Mouse (Mus musculus) erythroblast, embryonic 14.5 days (primary cell): ENCODE data around the gene Skil. TPM values are rescaled to one million over a fixed set of nuclear protein-coding genes. Genes with fewer than 3 reads are reported as not detected.

ENCODE experiments used
- H3K27me3 ChIP-seq: 2 replicates; pipeline ENCODE4 v1.6.1; 2012; ENCODE audit warnings: inconsistent platforms; ENCODE audit not compliant: control insufficient read depth
- H3K36me3 ChIP-seq: 2 replicates; pipeline ENCODE4 v1.6.1; 2012; ENCODE audit warnings: mild to moderate bottlenecking, inconsistent platforms; ENCODE audit not compliant: control insufficient read depth
- H3K4me1 ChIP-seq: 2 replicates; pipeline ENCODE4 v1.6.1; 2012; ENCODE audit warnings: inconsistent platforms; ENCODE audit not compliant: control insufficient read depth
- H3K4me3 ChIP-seq: replicated peaks from 2 replicates; pipeline ENCODE3; 2012; ENCODE audit warnings: moderate library complexity, mild to moderate bottlenecking, inconsistent platforms
- H3K9me3 ChIP-seq: 2 replicates; pipeline ENCODE4 v1.6.1; 2012; ENCODE audit warnings: low read length, inconsistent platforms, mixed read lengths; ENCODE audit not compliant: control insufficient read depth
- GATA1 ChIP-seq: IDR thresholded peaks from 2 replicates; pipeline ENCODE4 v1.6.1; 2012; ENCODE audit warnings: low read length, inconsistent platforms, mixed read lengths
- TAL1 ChIP-seq: IDR thresholded peaks from 3 replicates; pipeline ENCODE4 v1.6.1; 2012; ENCODE audit warnings: low read length, inconsistent platforms, mixed read lengths
- polyA plus RNA-seq: library from polyadenylated mRNA; stranded (reverse); fragments of >175 nt; gene quantifications from 2 replicates; pipeline ENCODE4 v1.2.3, GENCODE M21; 2012

The Skil gene
- polyA plus RNA-seq, 1 experiment: 0.19 TPM

GRCm38 (mm10) chr3:31080791-31081502 is 13.9 kb upstream of the Skil start:
- Histone ChIP-seq H3K27me3 (no peaks in the 10 kb centered on the region), H3K9me3 (no peaks in the 10 kb centered on the region), H3K4me3 (no peak overlapping the region), H3K36me3 (no peaks in the 10 kb centered on the region), H3K4me1 (0 out of 2 replicates have a peak, but pooled peaks cover under 1% of the 10 kb centered on the region)
- no peak for TF ChIP-seq GATA1
- TF ChIP-seq TAL1: no peak

DNA sequence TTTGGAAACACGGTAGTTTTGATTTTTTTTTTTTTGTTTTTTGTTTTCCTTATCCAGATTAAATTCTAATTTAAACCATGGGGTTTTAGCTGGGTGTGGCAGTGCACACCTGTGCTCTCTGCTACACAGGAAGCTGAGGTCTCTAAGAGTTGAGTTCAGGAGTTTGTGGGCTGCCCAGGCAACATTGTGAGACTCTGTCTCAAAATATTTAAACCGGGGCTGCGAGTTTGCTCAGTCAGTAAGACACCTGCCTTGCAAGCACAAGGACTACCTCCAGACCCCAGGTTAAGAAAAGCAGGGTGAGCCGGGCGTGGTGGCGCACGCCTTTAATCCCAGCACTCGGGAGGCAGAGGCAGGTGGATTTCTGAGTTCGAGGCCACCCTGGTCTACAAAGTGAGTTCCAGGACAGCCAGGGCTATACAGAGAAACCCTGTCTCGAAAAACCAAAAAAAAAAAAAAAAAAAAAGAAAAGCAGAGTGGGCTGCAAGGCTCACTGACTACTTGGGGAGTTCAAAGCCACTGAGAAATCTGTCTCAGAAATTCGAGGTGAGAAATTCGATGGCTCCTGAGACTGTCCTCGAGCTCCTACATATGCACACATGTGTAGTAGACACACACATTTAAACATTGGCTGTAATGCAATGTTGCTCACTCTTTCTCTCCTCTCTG is 11.9 kb upstream of the Skil start:
- Histone ChIP-seq H3K36me3 (no peaks in the 10 kb centered on the region), H3K27me3 (no peaks in the 10 kb centered on the region), H3K4me1 (no peaks in the 10 kb centered on the region), H3K9me3 (no peaks in the 10 kb centered on the region), H3K4me3 (no peak overlapping the region)
- TF ChIP-seq GATA1 (no peak), TAL1 (no peak)

DNA sequence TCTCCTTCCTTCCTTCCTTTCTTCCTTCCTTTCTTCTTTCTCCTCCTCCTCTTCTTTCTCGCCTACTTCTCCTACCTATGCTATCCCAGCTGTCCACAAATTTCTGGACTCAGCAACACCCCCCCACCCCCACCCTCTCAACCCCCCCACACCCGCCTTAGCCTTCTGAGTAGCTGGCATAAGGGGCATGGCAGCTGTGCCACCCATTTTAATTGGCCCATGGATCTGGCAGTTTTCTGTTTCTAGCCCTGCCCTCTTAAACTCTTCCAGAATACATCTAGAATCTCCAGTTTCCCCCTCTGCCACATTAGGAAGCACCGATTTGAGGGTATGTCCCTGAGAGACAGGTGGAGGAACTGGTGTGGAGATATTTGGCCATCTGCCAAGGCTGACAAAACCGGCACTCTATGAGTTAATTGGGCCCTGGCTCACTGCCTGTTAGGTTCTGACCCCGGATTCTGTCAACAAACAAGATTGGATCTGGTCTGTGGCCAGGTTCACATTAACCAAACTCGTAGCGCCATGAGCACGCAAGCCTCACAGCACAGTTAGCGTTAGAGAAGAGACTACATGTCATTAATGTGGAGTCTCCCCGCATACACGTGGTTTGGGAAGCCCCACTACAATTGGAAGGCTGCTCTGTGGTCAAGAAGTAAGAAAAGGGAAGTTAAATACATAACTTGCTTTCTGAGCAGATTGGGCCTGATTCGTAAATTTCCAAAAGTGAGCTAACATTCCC is 11.2 kb upstream of the Skil start:
- Histone ChIP-seq H3K4me1 (no peaks in the 10 kb centered on the region), H3K36me3 (no peaks in the 10 kb centered on the region), H3K27me3 (no peaks in the 10 kb centered on the region), H3K4me3 (no peak overlapping the region), H3K9me3 (no peaks in the 10 kb centered on the region)
- no peak for TF ChIP-seq TAL1

DNA sequence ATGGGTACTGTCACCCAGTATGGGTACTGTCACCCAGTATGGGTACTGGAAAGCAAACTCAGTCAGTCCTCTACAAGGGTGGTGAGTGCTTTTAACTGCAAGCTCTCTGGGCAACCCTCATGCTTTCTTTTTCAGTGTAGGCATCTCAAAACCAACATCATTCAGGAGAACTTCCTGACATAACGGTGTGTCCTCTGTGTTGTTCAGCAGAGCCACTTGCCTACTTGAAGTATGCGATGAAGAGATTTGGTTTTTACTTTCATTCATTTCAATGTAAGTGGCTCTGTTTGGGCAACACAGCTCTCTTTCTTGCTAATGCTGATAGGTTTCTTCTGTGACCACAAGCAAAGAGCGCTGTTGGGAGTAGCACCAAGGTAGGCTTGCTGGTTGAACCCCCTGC is 9.9 kb upstream of the Skil start:
- Histone ChIP-seq H3K4me3 (no peak overlapping the region), H3K36me3 (no peaks in the 10 kb centered on the region), H3K9me3 (no peaks in the 10 kb centered on the region), H3K27me3 (no peaks in the 10 kb centered on the region), H3K4me1 (no peaks in the 10 kb centered on the region; the same call in 1 of the 2 replicates)
- no peak for TF ChIP-seq TAL1
- TF ChIP-seq GATA1: no peak

- Histone ChIP-seq H3K27me3 (peaks cover 2% of the 10 kb centered on the region; the same call in 1 of the 2 replicates), H3K4me3 (no peak overlapping the region), H3K4me1 (peaks cover 33% of the 10 kb centered on the region), H3K36me3 (no peaks in the 10 kb centered on the region), H3K9me3 (no peaks in the 10 kb centered on the region)
- TF ChIP-seq GATA1 (no peak), TAL1 (no peak)
Observed at GRCm38 (mm10) chr3:31088789-31089775, 5.8 kb upstream of the Skil start.

DNA sequence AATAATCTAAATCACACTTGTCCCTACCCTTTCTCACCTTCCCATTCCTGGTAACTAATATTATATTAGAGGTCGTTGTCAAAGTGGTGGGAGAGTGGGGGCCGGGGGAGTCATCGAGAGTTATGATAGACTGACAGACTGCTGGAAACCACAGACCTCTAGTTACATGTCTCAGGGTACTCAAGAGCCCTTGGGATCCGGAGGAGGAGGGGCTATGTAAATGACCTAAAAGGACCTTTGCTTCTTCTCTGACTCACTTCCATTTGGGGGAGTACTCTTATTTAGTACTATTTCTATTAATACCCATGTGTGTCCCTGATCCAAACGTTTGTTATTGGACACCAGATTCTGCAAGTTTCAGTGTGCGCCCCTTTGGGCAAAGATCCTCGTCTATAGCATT is 4.9 kb upstream of the Skil start:
- H3K4me1 ChIP-seq: peaks cover 33% of the 10 kb centered on the region
- H3K9me3 ChIP-seq: no peaks in the 10 kb centered on the region
- no peaks in the 10 kb centered on the region for H3K36me3 ChIP-seq
- no peak for TF ChIP-seq GATA1
- no peak for TF ChIP-seq TAL1
- no peak overlapping the region for H3K4me3 ChIP-seq
- peaks cover 2% of the 10 kb centered on the region; the same call in 1 of the 2 replicates for H3K27me3 ChIP-seq

DNA sequence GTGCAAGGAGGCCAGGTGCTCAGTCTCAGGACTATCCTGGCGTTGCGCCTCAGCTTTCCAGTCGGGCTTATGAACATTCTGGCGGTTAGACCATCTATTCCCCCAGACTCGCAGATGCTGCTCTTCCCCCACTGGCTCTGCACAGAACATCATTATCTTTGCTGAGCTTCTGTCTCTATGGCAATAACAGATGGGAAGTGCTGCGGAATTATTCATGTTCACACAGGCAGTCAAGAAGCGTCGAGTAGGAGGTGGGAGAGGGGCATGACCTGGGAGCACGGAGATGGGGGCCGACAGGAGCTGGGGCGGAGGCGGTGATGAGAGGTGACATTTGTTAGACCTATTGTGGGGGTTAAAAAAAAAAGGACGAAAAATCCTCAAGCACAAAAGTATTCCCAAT is 1.7 kb upstream of the Skil start:
- peaks cover 48% of the 10 kb centered on the region for H3K4me1 ChIP-seq
- peaks cover 15% of the 10 kb centered on the region for H3K27me3 ChIP-seq
- no peaks in the 10 kb centered on the region for H3K9me3 ChIP-seq
- TF ChIP-seq TAL1 (no peak), GATA1 (no peak)
- H3K36me3 ChIP-seq: peaks cover 10% of the 10 kb centered on the region
- peak overlapping the region; percentile 81 for H3K4me3 ChIP-seq

- H3K4me3 ChIP-seq: peak overlapping the region; percentile 81
- H3K4me1 ChIP-seq: peaks cover 51% of the 10 kb centered on the region
- H3K27me3 ChIP-seq: peaks cover 15% of the 10 kb centered on the region
- peaks cover 10% of the 10 kb centered on the region for H3K36me3 ChIP-seq
- H3K9me3 ChIP-seq: no peaks in the 10 kb centered on the region
- TF ChIP-seq TAL1 (no peak), GATA1 (no peak)
Observed at GRCm38 (mm10) chr3:31093627-31094351, 1.1 kb upstream of the Skil start.
